Mouse (Mus musculus) small intestine, adult 2 months (tissue): ENCODE data around the gene R3hdm1.

Experiments
- CTCF ChIP-seq: fragments of 200-500 bp; IDR thresholded peaks from 2 replicates; pipeline ENCODE4 v1.5.1; 2012; ENCODE audit warnings: low read depth, mild to moderate bottlenecking, control low read depth, inconsistent platforms, low read length, moderate library complexity, mixed read lengths; ENCODE audit not compliant: insufficient replicate concordance, insufficient read length; ENCODE audit errors: extremely low read depth
- POLR2A ChIP-seq: fragments of 200-500 bp; IDR thresholded peaks from 2 replicates; pipeline ENCODE4 v1.6.1; 2012; ENCODE audit warnings: low read depth, mild to moderate bottlenecking, control low read depth, inconsistent platforms, low read length, moderate library complexity

- TF ChIP-seq POLR2A = no peak
- TF ChIP-seq CTCF = no peak
Measured at GRCm38 (mm10) chr1:128057269-128057668, 45.8 kb upstream of the R3hdm1 start.
